Mouse (Mus musculus): ENCODE results near the gene Clec4a1.

GRCm38 (mm10) chr6:122889599-122889998 lies 32.0 kb upstream of the Clec4a1 start:
- TF ChIP-seq CTCF (IDR thresholded peaks at IDR 0.05; ENCODE audit: extremely low read depth, insufficient read depth, insufficient read length, insufficient replicate concordance) (no peak), POLR2A (IDR thresholded peaks at IDR 0.05; ENCODE audit: low read depth, low read length) (no peak)
